Mouse (Mus musculus) heart, postnatal 4 days (tissue): ENCODE measurements around the gene Mmp11. TPM values are rescaled to one million over a fixed set of nuclear protein-coding genes. Genes with fewer than 3 reads are reported as not detected.
"Not testable (repeated sequence)": the region's sequence is repeated elsewhere in the genome, so short reads cannot be mapped to it uniquely, and the experiment has no call there.

Source experiments
- DNase-seq: peaks from one replicate; pipeline ENCODE4 v3.0.0; 2021
- total RNA-seq, 2 experiments: library from RNA; stranded (reverse); gene quantifications; 2 replicates each; pipeline ENCODE4 v1.2.3; 2021

Gene Mmp11
- total RNA-seq, 2 experiments from 2014 or later = 10.0 to 12.7 TPM

DNA sequence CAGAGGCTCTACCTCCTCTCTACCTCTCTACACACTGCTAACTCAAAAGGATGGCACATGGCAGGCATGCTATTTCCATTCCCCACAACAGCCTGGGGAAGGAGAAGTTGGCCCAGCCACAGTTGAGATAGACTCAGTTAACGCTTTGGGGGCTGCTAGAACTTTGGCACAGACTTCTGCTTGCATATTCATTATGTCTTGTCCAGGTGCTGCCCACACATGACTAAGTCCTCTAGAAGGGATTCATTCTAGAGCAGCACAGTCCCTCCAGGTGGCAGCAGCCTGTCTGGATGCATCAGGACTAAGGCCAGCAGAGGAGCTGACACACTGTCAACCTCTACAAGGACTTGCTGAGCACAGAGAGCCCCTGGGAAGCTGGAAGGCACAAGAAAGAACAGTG lies 40.1 kb downstream of the Mmp11 start:
- no peak for DNase-seq

DNA sequence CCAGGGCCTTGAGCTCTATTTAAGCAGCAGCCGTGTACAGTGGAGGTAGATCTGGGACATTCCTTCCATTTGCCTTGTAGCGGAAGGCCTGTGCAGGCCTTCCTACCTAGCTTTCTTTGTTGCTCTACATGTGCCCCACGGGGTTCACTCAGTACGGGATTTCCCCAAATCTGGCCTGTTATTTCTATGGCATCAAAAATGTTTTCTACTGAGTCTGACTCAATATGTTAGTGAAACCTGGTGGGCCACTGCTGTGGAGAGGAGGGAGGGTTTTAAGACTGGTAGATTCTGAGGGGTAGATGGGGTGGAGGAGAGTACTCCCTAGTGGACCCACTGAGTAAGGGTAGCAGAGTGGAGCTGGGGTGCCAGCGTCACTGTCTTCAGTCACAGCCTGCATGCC lies 40.6 kb downstream of the Mmp11 start:
- no peak for DNase-seq

GRCm38 (mm10) chr10:75894601-75895000 lies 41.7 kb downstream of the Mmp11 start:
- DNase-seq = no peak

DNA sequence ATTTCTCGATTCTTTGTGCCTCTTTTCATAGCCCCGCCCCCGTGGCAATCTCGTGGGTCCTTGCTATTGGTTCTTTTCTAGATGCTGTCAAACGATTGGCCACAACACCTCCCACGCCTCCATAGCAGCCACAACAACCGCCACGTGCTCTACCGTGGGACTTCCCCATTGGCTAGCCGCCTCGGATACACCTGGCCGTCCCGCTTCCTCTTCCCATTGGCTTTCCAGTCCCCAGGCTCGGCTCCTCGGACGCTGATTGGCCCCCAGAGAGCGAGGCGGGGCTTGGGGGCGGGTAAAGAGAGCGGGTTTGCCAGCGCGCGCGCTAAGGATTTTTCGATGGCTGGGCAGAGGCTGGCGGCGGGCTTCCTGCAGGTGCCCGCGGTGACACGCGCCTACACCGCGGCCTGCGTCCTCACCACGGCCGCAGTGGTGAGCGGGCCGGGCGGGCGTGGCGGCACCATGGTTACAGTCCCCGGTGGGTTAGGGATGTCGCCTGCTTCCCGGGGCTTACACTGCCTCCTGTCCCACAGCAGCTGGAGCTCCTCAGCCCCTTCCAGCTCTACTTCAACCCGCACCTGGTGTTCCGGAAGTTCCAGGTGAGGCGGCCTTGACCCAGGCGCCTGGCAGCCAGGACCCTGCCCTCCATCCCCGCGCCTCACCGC lies 43.1 kb downstream of the Mmp11 start, which contains the start of gene Derl3:
TSS of gene Derl3 (plus strand) at position 325 of the 662 bp plus-strand sequence.
- peak; percentile 92 for DNase-seq

DNA sequence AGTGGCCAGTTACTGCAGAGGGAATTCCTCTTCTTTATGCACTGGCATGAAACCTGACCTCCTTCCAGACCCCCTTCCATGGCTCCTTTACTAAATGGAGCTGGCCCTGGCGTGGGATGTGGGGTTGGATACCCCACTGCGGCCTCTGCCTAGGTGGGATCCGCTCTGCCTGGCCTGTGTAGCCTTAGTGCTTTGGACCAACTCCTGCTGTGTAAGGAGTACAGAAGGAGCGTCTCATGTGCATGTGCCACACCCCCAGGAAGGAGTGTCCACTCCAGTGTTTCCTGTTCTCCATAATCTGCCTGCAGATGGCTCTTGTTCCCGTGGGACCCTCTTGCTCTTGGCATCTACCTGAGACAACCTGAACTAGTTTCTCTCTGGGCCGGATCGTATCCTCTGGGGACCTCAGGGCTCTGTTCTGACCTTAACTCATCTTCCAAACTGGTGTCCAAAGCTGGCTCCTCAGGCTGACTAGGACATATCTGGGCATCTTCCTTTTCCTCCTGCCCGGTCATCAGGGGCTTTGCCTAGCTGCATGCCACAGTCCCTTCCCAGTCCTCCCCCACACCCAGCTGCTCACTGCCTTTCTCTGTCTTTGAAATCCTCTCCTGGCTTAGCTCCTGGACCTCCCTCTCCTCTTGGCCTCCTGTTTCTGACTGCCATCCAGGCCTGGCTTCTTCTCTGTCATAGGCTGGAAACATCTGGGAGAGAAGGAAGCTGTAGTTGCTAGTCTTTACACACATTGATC lies 46.7 kb downstream of the Mmp11 start:
- DNase-seq = no peak

DNA sequence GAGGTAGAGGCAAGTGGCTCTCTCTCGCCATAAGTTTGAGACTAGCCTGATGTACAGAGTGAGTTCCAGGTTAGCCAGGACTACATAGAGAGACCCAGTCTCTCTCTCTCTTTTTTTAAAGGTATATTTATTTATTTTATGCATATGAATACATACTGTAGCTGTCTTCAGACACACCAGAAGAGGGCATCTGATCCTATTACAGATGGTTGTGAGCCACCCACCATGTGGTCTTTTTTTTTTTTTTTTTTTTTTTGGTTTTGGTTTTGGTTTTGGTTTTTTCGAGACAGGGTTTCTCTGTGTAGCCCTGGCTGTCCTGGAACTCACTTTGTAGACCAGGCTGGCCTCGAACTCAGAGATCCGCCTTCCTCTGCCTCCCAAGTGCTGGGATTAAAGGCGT lies 48.8 kb downstream of the Mmp11 start:
- not testable (repeated sequence) for DNase-seq

GRCm38 (mm10) chr10:75884742-75885141 lies 51.6 kb downstream of the Mmp11 start:
- no peak for DNase-seq

GRCm38 (mm10) chr10:75883232-75883552 lies 53.1 kb downstream of the Mmp11 start:
- peak; percentile 87 for DNase-seq

DNA sequence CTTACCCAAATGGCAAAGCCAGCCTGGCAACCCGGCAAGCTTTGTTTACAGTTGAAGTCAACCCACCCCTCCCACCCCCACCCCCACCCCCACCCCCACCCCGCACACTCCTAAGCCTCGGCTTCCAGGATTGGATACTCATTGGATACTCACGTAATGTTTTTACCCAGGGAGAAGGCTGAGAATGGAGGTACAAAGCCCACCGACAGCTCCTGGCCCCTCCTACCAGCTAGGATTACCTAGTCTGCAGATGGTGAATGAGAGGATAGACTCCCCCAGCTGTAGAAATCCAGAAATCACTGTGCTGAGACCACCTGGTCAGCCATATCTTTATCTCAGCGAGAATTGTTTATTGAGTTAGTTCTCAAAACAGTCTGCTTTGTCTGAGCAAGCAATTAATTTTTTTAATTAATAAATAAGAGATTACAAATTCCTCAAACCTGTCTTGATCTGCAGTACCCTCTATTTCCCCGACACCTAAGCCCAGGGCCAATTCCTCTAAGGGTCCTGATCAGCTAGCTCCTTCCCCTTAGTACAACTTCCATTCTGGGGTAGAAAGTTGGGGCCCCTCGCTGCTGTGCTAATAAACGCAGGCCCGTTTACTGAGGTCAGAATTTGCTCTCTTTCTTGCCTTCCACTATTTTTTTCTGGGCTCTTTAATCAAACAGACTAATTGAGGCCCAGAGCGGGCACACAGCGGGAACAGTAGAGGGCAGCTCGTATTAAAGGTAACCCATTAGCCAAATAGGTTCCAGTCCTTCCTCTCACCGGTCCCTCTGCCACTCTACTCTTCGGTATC lies 53.7 kb downstream of the Mmp11 start:
- no peak for DNase-seq

DNA sequence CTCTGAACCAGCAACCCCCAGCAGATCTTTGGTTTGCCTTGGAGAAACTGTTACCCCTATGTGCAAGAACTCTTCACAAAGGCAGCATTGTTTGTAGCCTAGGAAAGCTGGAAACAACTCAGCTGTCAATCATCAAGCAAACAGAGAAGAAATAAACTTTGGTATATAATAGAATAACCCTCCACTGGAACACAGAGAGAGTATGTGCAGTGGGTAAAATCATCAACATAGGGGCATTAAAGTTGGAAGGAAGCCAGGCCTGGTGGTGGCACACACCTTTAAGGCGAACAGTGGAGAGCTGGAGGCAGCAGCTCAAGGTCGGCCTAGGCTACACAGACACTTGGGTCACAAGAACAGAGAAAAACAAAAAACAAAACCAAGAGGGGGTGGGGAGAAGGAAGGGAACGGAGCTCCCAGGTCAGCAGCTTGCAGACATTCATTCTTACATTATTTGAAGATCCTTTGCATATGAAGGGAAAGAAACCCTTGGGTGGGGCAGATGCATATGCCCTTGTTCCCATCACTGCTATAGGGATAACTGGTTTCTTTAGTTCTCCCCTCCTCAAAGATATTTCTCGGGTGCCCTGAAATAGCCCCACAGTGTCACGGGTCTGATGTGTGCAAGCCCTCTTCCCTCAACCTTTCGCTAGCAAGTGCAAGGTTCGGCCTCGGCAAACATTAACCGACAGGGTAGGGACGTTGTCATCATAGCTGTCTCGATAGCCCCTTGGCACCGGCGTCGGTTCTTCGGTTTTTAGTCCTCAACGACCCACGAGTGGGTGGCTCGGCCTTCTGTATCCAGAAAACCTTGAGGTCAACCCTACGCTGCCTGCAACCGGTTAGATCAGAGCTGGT lies 54.5 kb downstream of the Mmp11 start:
- no peak for DNase-seq

- DNase-seq = no peak
Measured at GRCm38 (mm10) chr10:75880771-75881577, 55.3 kb downstream of the Mmp11 start.

- DNase-seq = no peak
Measured at GRCm38 (mm10) chr10:75880351-75880750, 55.9 kb downstream of the Mmp11 start.

DNA sequence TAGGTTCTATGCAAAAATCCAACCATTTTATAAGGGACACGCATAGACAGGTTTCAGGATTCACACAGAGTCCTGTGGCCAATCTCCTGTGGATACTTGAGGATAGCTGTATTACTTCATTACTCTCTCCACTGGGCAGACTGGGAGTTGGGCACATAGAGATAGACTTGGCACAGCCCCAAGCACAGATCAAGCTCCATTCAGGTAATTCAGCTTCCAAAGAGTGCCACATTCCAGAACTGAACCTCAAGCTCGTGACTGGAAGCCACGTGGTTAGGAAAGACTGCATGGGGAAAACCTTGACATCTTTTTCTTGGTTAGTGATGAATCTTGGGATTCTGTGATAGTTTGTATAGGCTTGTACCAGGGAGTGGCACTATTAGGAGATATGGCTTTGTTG lies 57.5 kb downstream of the Mmp11 start:
- no peak for DNase-seq

- DNase-seq = no peak
Measured at GRCm38 (mm10) chr10:75873543-75874170, 62.6 kb downstream of the Mmp11 start.

Other genes with a start within 250 kb of the Mmp11 start
- gene Cabin1, start 172.2 kb downstream of the Mmp11 start, total RNA-seq = 10 to 100 TPM; 35.8 to 37.1 TPM
- gene Ddt, start 163.1 kb downstream of the Mmp11 start, total RNA-seq = 10 to 100 TPM; 33.2 to 36.8 TPM
- gene Gm20441, start 155.5 kb downstream of the Mmp11 start, total RNA-seq = not detected
- gene Gstt3, start 155.1 kb downstream of the Mmp11 start, total RNA-seq = 1 to 10 TPM; 1.2 to 1.3 TPM
- gene Gstt1, start 137.9 kb downstream of the Mmp11 start, total RNA-seq = 1 to 10 TPM; 3.5 to 4.4 TPM
- gene Gstt4, start 114.0 kb downstream of the Mmp11 start, total RNA-seq = not detected
- gene Gstt2, start 99.1 kb downstream of the Mmp11 start, total RNA-seq = 1 to 10 TPM; 8.7 to 9.6 TPM
- 100 to 1,000 TPM; 422 to 490 TPM for gene Mif, start 76.3 kb downstream of the Mmp11 start, total RNA-seq
- under 1 TPM in 1 of 2 experiments, not detected in 1; 0.21 TPM for gene Derl3, start 43.1 kb downstream of the Mmp11 start, total RNA-seq
- gene Smarcb1, start 14.9 kb downstream of the Mmp11 start, total RNA-seq = 10 to 100 TPM; 54.2 to 56.5 TPM
- gene Chchd10, start 3.4 kb downstream of the Mmp11 start, total RNA-seq = 100 to 1,000 TPM; 882 to 898 TPM
- gene Gm867, start 4.2 kb upstream of the Mmp11 start, total RNA-seq = not detected
- not detected for gene Vpreb3, start 6.6 kb upstream of the Mmp11 start, total RNA-seq
- not detected for gene Gm5134, start 18.0 kb upstream of the Mmp11 start, total RNA-seq
- gene Zfp280b, start 96.2 kb upstream of the Mmp11 start, total RNA-seq = 10 to 100 TPM; 11.8 to 12.2 TPM
- gene Slc5a4b, start 174.5 kb upstream of the Mmp11 start, total RNA-seq = not detected
- gene Slc5a4a, start 211.0 kb upstream of the Mmp11 start, total RNA-seq = not detected